Mouse (Mus musculus) T-helper 1 cell (primary cell): ENCODE results near the gene Zfp984.
"Not testable (repeated sequence)": the region's sequence is repeated elsewhere in the genome, so short reads cannot be mapped to it uniquely, and the experiment has no call there.

Experiments used
- in situ Hi-C: fragments of 300-600 bp; cut with MboI, MseI; formaldehyde crosslinking; loops from one replicate; pipeline ENCODE4 v1.15.1; 2025; ENCODE audit warnings: high pct_unique_total_duplicates

Zfp984 gene

GRCm38 (mm10) chr4:147809292-147809965 is at the start of gene Zfp984:
Gene Zfp984 (minus strand): TSS chr4:147809788.
- in situ Hi-C loops = not testable (repeated sequence)

- in situ Hi-C loops = no loop called here
Observed at GRCm38 (mm10) chr4:147850776-147851175, 41.2 kb upstream of the Zfp984 start.

- in situ Hi-C loops = no loop called here
Observed at GRCm38 (mm10) chr4:147848584-147848991, 39.0 kb upstream of the Zfp984 start.

- in situ Hi-C loops = no loop called here
Observed at GRCm38 (mm10) chr4:147847614-147848583, 38.3 kb upstream of the Zfp984 start, which contains the start of gene Zfp933. Gene Zfp933 (minus strand): TSS chr4:147848366.

GRCm38 (mm10) chr4:147842871-147843270 is 33.3 kb upstream of the Zfp984 start:
- in situ Hi-C loops = no loop called here

- in situ Hi-C loops = not testable (repeated sequence)
Observed at GRCm38 (mm10) chr4:147839282-147839681, 29.7 kb upstream of the Zfp984 start.

GRCm38 (mm10) chr4:147824389-147824788 is 14.8 kb upstream of the Zfp984 start:
- in situ Hi-C loops = no loop called here

- in situ Hi-C loops = not testable (repeated sequence)
Observed at GRCm38 (mm10) chr4:147821414-147821813, 11.8 kb upstream of the Zfp984 start.

- in situ Hi-C loops = loop anchor here (5.0 to 10.0 kb wide), 2 partner anchors 1737 to 1945 kb away; no protein-coding TSS in a partner anchor
Observed at GRCm38 (mm10) chr4:147819659-147820058, 10.1 kb upstream of the Zfp984 start.

GRCm38 (mm10) chr4:147814592-147815167 is 5.1 kb upstream of the Zfp984 start:
- in situ Hi-C loops = loop anchor here (5.0 to 10.0 kb wide), 3 partner anchors 247 to 1940 kb away; no protein-coding TSS in a partner anchor

- in situ Hi-C loops = loop anchor here (5.0 to 10.0 kb wide), 2 partner anchors 246 to 1939 kb away; no protein-coding TSS in a partner anchor
Observed at GRCm38 (mm10) chr4:147813249-147813765, 3.7 kb upstream of the Zfp984 start.

GRCm38 (mm10) chr4:147809966-147810304 is 347 bp upstream of the Zfp984 start:
- in situ Hi-C loops = loop anchor here (5.0 to 10.0 kb wide), 2 partner anchors 243 to 1935 kb away; no protein-coding TSS in a partner anchor

GRCm38 (mm10) chr4:147808483-147808882 is 1.1 kb downstream of the Zfp984 start:
- in situ Hi-C loops = not testable (repeated sequence)

- in situ Hi-C loops = loop anchor here (25.0 kb wide), 3 partner anchors 983 to 1533 kb away; partner anchors contain the start of gene Zfp993
Observed at GRCm38 (mm10) chr4:147795308-147795707, 14.3 kb downstream of the Zfp984 start.

- in situ Hi-C loops = loop anchor here (5.0 to 25.0 kb wide), 4 partner anchors 652 to 1532 kb away; partner anchors contain the start of gene Zfp993
Observed at GRCm38 (mm10) chr4:147794026-147794665, 15.4 kb downstream of the Zfp984 start.

GRCm38 (mm10) chr4:147793390-147793916 is 16.1 kb downstream of the Zfp984 start:
- in situ Hi-C loops = loop anchor here (5.0 to 25.0 kb wide), 4 partner anchors 651 to 1531 kb away; partner anchors contain the start of gene Zfp993

- in situ Hi-C loops = loop anchor here (5.0 to 25.0 kb wide), 4 partner anchors 649 to 1529 kb away; partner anchors contain the start of gene Zfp993
Observed at GRCm38 (mm10) chr4:147791729-147792128, 17.9 kb downstream of the Zfp984 start.

- in situ Hi-C loops = loop anchor here (5.0 kb wide), 1 partner anchor 479 kb away; no protein-coding TSS in a partner anchor
Observed at GRCm38 (mm10) chr4:147746255-147746654, 63.3 kb downstream of the Zfp984 start.

GRCm38 (mm10) chr4:147738636-147739369 is 70.8 kb downstream of the Zfp984 start:
- in situ Hi-C loops = not testable (repeated sequence)
